Mouse (Mus musculus): ENCODE measurements around the gene Gm12216.

- TF ChIP-seq POLR2A (IDR thresholded peaks at IDR 0.05; ENCODE audit: insufficient read length, low read depth) (no peak), POLR2AphosphoS2 (IDR thresholded peaks at IDR 0.05; ENCODE audit: insufficient read length, low read depth) (no peak)
These were observed 54.3 kb downstream of the Gm12216 start for GRCm38 (mm10) chr11:53804569-53805344.

Data from myocyte (in vitro differentiated cells).